Mouse (Mus musculus) bone marrow, adult 2 months (tissue): ENCODE measurements around the gene Nol8. TPM values are rescaled to one million over a fixed set of nuclear protein-coding genes. Genes with fewer than 3 reads are reported as not detected.

ENCODE experiments used
- H3K27ac ChIP-seq: fragments of 200-500 bp; 2 replicates; pipeline ENCODE4 v1.5.1; 2012; ENCODE audit warnings: low read depth, mild to moderate bottlenecking, control low read depth, inconsistent platforms, low read length; ENCODE audit not compliant: control insufficient read depth, poor library complexity, insufficient read depth
- H3K4me1 ChIP-seq: fragments of 200-500 bp; 2 replicates; pipeline ENCODE4 v1.6.1; 2011; ENCODE audit warnings: low read length; ENCODE audit not compliant: control insufficient read depth, insufficient read depth
- H3K4me3 ChIP-seq: fragments of 200-500 bp; replicated peaks from 2 replicates; pipeline ENCODE3; 2011; ENCODE audit warnings: mild to moderate bottlenecking, low read depth, low read length, control low read depth; ENCODE audit not compliant: control insufficient read depth
- CTCF ChIP-seq: fragments of 200-500 bp; IDR thresholded peaks from 2 replicates; pipeline ENCODE4 v1.5.1; 2011; ENCODE audit warnings: low read length, control low read depth; ENCODE audit not compliant: control insufficient read depth, insufficient read depth
- POLR2A ChIP-seq: fragments of 200-500 bp; IDR thresholded peaks from 2 replicates; pipeline ENCODE4 v1.6.1; 2011; ENCODE audit warnings: low read depth, mild to moderate bottlenecking, control low read depth, low read length, borderline replicate concordance; ENCODE audit not compliant: control insufficient read depth
- WGBS: fragments of 180-500 bp; shearing (Covaris S2); methylation state at CpG from one replicate; pipeline ENCODE4 v1.1.7; 2018; 5-methylcytosine and 5-hydroxymethylcytosine counted together
- polyA plus RNA-seq: library from polyadenylated mRNA; stranded (reverse); fragments of >200 nt; gene quantifications from 2 replicates; pipeline ENCODE4 v1.2.4, GENCODE M21; 2011; ENCODE audit warnings: low replicate concordance; ENCODE audit not compliant: missing spikeins, insufficient read depth, insufficient read length

Nol8 gene
- polyA plus RNA-seq, 1 experiment: 9.2 TPM

DNA sequence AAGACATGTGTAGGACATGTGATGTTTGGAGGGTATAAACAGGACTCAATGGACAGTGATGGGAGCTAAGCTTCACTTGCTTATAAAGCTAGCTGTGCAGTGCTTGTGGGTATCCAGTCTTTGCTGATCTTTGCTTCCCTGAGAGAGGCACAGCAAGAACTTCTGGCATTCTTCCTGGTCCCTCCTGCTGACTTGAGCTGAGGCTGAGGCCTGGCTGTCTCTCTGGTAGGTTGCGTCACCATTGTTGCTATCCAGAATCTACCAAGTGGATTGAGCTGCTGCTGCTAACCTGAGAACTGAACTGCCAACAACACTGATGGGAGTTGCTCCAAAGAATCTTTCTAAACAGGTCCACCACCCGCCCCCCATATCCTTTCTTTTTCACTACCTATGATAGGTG is 23.8 kb upstream of the Nol8 start:
- Histone ChIP-seq H3K4me3 (no peak overlapping the region), H3K27ac (no peak overlapping the region), H3K4me1 (peaks cover 3% of the 10 kb centered on the region; the same call in 1 of the 2 replicates)
- 94% methylated on average over 2 of the region's 2 CpGs for WGBS
- TF ChIP-seq POLR2A: no peak
- no peak for TF ChIP-seq CTCF

GRCm38 (mm10) chr13:49639965-49640364 is 12.9 kb upstream of the Nol8 start:
- no peak overlapping the region for H3K27ac ChIP-seq
- H3K4me1 ChIP-seq: no peaks in the 10 kb centered on the region
- H3K4me3 ChIP-seq: no peak overlapping the region
- no peak for TF ChIP-seq POLR2A
- TF ChIP-seq CTCF: no peak
- 73% methylated on average over 2 of the region's 2 CpGs for WGBS

- Histone ChIP-seq H3K4me1 (no peaks in the 10 kb centered on the region), H3K4me3 (no peak overlapping the region), H3K27ac (no peak overlapping the region)
- 88% methylated on average over 6 of the region's 6 CpGs for WGBS
- TF ChIP-seq POLR2A (no peak), CTCF (no peak)
These were observed 10.2 kb upstream of the Nol8 start for GRCm38 (mm10) chr13:49642650-49643049.

DNA sequence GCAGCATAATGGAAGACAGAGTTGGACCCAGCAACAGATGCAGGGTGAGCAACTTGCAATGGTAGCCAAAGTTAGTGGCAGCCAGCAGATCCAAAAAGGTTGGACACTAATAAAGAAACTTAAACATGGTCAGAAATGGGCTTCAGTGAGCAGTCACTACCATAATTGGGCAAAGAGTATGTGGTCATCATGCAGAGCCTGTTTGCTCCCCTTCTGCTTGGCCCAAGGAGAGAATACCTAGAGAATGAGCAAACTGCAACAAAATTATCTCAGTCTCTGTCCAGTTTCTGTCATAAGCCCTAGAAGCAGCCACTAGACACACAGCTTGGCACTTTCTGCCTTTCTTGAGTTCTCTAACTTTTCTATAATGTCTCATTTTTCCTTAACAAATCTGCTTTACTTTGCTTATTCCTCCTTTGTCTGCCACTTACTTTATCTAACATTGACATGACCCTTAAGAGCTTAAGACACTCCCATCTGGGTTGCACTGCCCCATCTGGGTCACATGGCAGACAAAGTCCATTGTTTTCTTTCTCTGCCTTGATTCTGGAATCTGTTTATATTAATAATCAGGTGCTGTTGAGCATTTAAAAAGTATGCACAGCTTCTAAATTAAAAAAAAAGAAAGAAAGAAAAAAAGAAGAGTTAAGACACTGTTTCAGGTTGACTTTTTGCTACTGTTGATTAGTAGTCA is 9.1 kb upstream of the Nol8 start:
- no peak overlapping the region for H3K27ac ChIP-seq
- TF ChIP-seq POLR2A: no peak
- no peak for TF ChIP-seq CTCF
- no peaks in the 10 kb centered on the region for H3K4me1 ChIP-seq
- H3K4me3 ChIP-seq: no peak overlapping the region

DNA sequence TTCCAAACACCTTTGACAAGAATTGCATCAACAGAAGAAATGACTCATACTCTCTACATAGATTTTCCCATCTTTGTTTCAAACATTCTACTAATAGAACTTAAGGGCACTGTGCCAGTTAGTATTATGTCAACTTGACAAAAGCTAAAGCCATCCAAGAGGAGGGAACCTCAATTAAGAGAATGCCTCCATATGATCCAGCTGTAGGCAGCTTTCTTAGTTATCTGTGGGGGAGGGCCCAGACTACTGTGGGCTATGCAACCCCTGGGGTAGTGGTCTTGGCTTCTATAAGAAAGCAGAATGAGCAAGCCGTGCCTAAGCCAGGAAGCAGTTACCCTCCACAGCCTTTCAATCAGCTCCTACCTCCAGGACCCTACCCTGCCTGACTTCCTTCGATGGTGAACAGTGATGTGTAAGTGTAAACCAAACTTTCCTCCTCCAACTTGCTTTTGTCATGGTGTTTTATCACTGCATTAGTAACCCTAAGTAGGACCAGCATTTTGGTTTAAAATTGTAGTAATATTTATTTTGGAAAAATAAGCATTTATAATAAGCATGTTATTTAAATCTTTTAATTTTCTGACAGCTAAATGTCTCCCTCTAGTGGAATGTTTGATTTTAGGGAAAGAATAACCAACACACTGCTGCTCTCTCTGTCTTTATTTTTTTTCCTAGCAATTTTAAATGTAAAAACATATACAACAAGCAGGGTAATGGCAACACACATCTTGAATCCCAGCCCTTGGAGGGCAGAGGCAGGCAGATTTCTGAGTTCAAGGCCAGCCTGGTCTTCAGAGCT is 7.9 kb upstream of the Nol8 start:
- 68% methylated on average over 2 of the region's 2 CpGs for WGBS
- TF ChIP-seq CTCF (no peak), POLR2A (no peak)
- no peak overlapping the region for H3K27ac ChIP-seq
- no peak overlapping the region for H3K4me3 ChIP-seq
- H3K4me1 ChIP-seq: no peaks in the 10 kb centered on the region

- Histone ChIP-seq H3K4me3 (no peak overlapping the region), H3K27ac (no peak overlapping the region), H3K4me1 (no peaks in the 10 kb centered on the region; the same call in 1 of the 2 replicates)
- 53% methylated on average over 1 of the region's 1 CpGs for WGBS
- TF ChIP-seq CTCF: no peak
- TF ChIP-seq POLR2A: no peak
These were observed 6.9 kb upstream of the Nol8 start for GRCm38 (mm10) chr13:49646019-49646418.

DNA sequence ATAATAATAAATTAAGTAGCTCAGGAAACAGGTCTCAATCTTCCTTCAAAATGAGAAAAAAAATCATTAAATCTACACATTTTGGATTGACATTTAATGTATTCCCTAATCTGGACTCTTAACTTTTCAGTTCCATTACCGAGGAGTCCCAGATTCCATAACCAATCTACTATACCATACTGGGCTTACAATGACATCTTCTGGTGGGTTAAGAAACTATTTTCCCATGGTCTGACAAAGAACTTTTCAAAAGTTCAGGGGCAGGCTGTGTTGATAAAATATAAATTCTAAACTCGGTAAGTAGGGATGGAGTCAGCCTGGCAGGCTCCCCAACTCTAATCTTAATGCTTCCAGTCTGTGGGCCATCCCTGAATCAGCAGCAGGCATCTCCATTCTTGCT is 1.7 kb upstream of the Nol8 start:
- TF ChIP-seq POLR2A (no peak), CTCF (no peak)
- WGBS: 51% methylated on average over 2 of the region's 2 CpGs
- H3K4me1 ChIP-seq: no peaks in the 10 kb centered on the region; the same call in none of the 2 replicates
- H3K4me3 ChIP-seq: peak overlapping the region; percentile 34
- no peak overlapping the region for H3K27ac ChIP-seq

GRCm38 (mm10) chr13:49651781-49652351 is 1.0 kb upstream of the Nol8 start:
- Histone ChIP-seq H3K4me1 (no peaks in the 10 kb centered on the region; the same call in none of the 2 replicates), H3K4me3 (peak overlapping the region; percentile 93), H3K27ac (no peak overlapping the region)
- WGBS: 1% methylated on average over 4 of the region's 4 CpGs
- TF ChIP-seq CTCF (no peak), POLR2A (no peak)
